Comparison of ENCODE assay signal across 12 mouse cellular contexts in the genomic region with DNA sequence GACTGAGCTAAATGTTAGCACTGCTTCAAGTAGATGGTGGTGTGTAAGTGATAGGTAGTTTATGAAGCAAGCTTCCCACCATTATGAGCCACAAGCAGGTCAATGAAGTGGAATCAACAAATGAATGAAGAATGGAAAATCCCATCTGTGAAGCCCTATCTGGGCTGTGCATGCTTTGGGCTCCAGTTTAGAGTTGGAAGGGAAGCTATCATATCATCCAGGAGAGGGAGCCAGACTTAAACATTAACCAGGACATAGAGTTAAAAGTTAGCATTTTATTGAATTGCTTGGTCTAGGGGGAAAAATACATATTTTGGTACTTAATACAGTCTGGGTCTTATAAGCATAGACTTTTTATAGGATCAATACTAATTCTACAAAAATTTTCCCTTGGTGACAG.
A peak's percentile ranks its signal among the peaks of the same experiment; 100 is the strongest.
DNase-seq lines count a peak whose midpoint lies in the region; ATAC-seq and TF ChIP-seq lines count a peak whose summit lies in the region.
"Had no signal": no experiment of that assay in that cellular context is flagged by ENCODE, and none has a peak within 500 bp of the region (broad histone marks: within the 10 kb centered on the region; RNA-seq: fewer than 3 reads in every experiment).

No protein-coding gene starts in this region.

- no peak overlapping the region for H3K4me2 ChIP-seq in forebrain, embryonic 14.5 days (ENCODE audit: low read length)
- H3K4me2 ChIP-seq in forebrain, embryonic 12.5 days: no peak overlapping the region
- H3K4me2 ChIP-seq in CH12.LX (ENCODE audit: insufficient read depth, low read depth, poor library complexity, severe bottlenecking): no peak overlapping the region
- H3K4me2 ChIP-seq: forebrain, embryonic 15.5 days; heart, embryonic 13.5 days had no signal

- peak; percentile 45 for DNase-seq in forebrain, embryonic 14.5 days (ENCODE audit: low spot score)
- no peak for DNase-seq in layer of hippocampus, adult 2 months (ENCODE audit: low spot score in 2 of 2)
- DNase-seq in layer of hippocampus, postnatal 10 days (ENCODE audit: low spot score in 2 of 2): no peak
- no peak for DNase-seq in CH12.LX (ENCODE audit: extremely low read depth)
- DNase-seq in cerebellum, adult 18-20 months: peak; percentile 40 to 46
- no peak for DNase-seq in c-Kit-positive CD71-positive TER-119-positive erythroid progenitor cells, embryonic 14.5 days (ENCODE audit: low spot score)
- DNase-seq in gastrocnemius, adult 8-10 months (ENCODE audit: low spot score in 2 of 2): no peak
- DNase-seq: adrenal gland, adult 2 months had no signal

- H3K79me2 ChIP-seq in CH12.LX (replicated peaks; ENCODE audit: control insufficient read depth, extremely low read depth, insufficient read depth, poor library complexity, severe bottlenecking): no peaks in the 10 kb centered on the region

- no peak for TF ChIP-seq EP300 in CH12.LX (IDR thresholded peaks at IDR 0.05; ENCODE audit: low read length)

- in situ Hi-C loops in CH12.LX (cut with MboI; ENCODE audit: low pct_ligation_motif_present, low pct_unique_long_range_greater_than_20kb, low sequenced_read_pairs): no loop called here

- no peak overlapping the region for H3K9ac ChIP-seq in forebrain, embryonic 14.5 days (ENCODE audit: low read length)
- no peak overlapping the region for H3K9ac ChIP-seq in forebrain, embryonic 12.5 days
- no peak overlapping the region for H3K9ac ChIP-seq in CH12.LX (ENCODE audit: insufficient read depth, low read depth)
- H3K9ac ChIP-seq: forebrain, embryonic 15.5 days; heart, embryonic 13.5 days had no signal

- no peaks in the 10 kb centered on the region for H3K9me3 ChIP-seq in forebrain, embryonic 14.5 days (replicated peaks; ENCODE audit: control insufficient read depth, low read length)
- H3K9me3 ChIP-seq in forebrain, embryonic 12.5 days: no peaks in the 10 kb centered on the region
- no peaks in the 10 kb centered on the region for H3K9me3 ChIP-seq in CH12.LX (replicated peaks; ENCODE audit: low read length)
- H3K9me3 ChIP-seq: forebrain, embryonic 15.5 days; heart, embryonic 13.5 days had no signal

- H3K36me3 ChIP-seq in forebrain, embryonic 14.5 days (ENCODE audit: control insufficient read depth, insufficient read depth, low read length): no peaks in the 10 kb centered on the region
- no peaks in the 10 kb centered on the region for H3K36me3 ChIP-seq in forebrain, embryonic 12.5 days (replicated peaks)
- H3K36me3 ChIP-seq in CH12.LX (replicated peaks in 1 of 2; ENCODE audit: control insufficient read depth in 1 of 2, insufficient read depth in 1 of 2, low read length in 1 of 2): no peaks in the 10 kb centered on the region
- H3K36me3 ChIP-seq: forebrain, embryonic 15.5 days; heart, embryonic 13.5 days had no signal

- no peak overlapping the region for H3K4me3 ChIP-seq in forebrain, embryonic 14.5 days (ENCODE audit: low read depth, low read length)
- no peak overlapping the region for H3K4me3 ChIP-seq in forebrain, embryonic 12.5 days (replicated peaks)
- no peak overlapping the region for H3K4me3 ChIP-seq in layer of hippocampus, adult 2 months
- no peak overlapping the region for H3K4me3 ChIP-seq in CH12.LX (replicated peaks in 1 of 3; ENCODE audit: low read depth in 2 of 3, low read length in 2 of 3, poor library complexity in 1 of 3)
- H3K4me3 ChIP-seq: forebrain, embryonic 15.5 days; heart, embryonic 13.5 days had no signal

- TF ChIP-seq CTCF in layer of hippocampus, adult 2 months (conservative IDR thresholded peaks at IDR 0.05): peak; percentile 83
- peak in 1 of 2 experiments; percentile 53; a peak in 2 of 4 replicates for TF ChIP-seq CTCF in CH12.LX (conservative IDR thresholded peaks at IDR 0.05 in 1 of 2, IDR thresholded peaks at IDR 0.05 in 1 of 2; ENCODE audit: low read depth in 2 of 2, low read length in 2 of 2)

- no peak for TF ChIP-seq POLR2A in CH12.LX (IDR thresholded peaks at IDR 0.05; ENCODE audit: low read depth, low read length)

- no peak for ATAC-seq in forebrain, embryonic 14.5 days
- no peak for ATAC-seq in forebrain, embryonic 12.5 days (ENCODE audit: low FRiP score)
- ATAC-seq: CD4-positive, CD25-positive, alpha-beta regulatory T cell, adult 4 months; forebrain, embryonic 15.5 days had no signal

- H3K27me3 ChIP-seq in forebrain, embryonic 14.5 days (replicated peaks; ENCODE audit: control insufficient read depth, insufficient read depth, low read length): no peaks in the 10 kb centered on the region
- H3K27me3 ChIP-seq in forebrain, embryonic 12.5 days: no peaks in the 10 kb centered on the region
- H3K27me3 ChIP-seq in CH12.LX (replicated peaks): no peaks in the 10 kb centered on the region
- H3K27me3 ChIP-seq: forebrain, embryonic 15.5 days; heart, embryonic 13.5 days had no signal

- H3K27ac ChIP-seq in forebrain, embryonic 14.5 days (ENCODE audit: low read depth, low read length): no peak overlapping the region
- H3K27ac ChIP-seq in forebrain, embryonic 12.5 days: no peak overlapping the region
- H3K27ac ChIP-seq in layer of hippocampus, adult 2 months: no peak overlapping the region
- H3K27ac ChIP-seq in CH12.LX (ENCODE audit: insufficient read depth, low read depth): no peak overlapping the region
- H3K27ac ChIP-seq: forebrain, embryonic 15.5 days; heart, embryonic 13.5 days had no signal

- peak; percentile 44 for TF ChIP-seq RAD21 in CH12.LX (IDR thresholded peaks at IDR 0.05; ENCODE audit: low read depth, low read length)

- dilution Hi-C loops in CH12.LX (cut with MboI; ENCODE audit: extremely low pct_ligation_motif_present, extremely low pct_unique_long_range_greater_than_20kb, low sequenced_read_pairs): no loop called here

- peaks cover 10% of the 10 kb centered on the region; the same call in 1 of the 2 replicates for H3K4me1 ChIP-seq in forebrain, embryonic 14.5 days (ENCODE audit: control insufficient read depth, insufficient read depth, low read length)
- no peaks in the 10 kb centered on the region for H3K4me1 ChIP-seq in forebrain, embryonic 12.5 days
- no peaks in the 10 kb centered on the region for H3K4me1 ChIP-seq in CH12.LX (ENCODE audit: control insufficient read depth in 1 of 2, insufficient read depth in 2 of 2)
- H3K4me1 ChIP-seq: heart, embryonic 13.5 days had no signal

TF ChIP-seq in CH12.LX, 34 proteins besides CTCF, POLR2A, EP300 and RAD21:
- TF ChIP-seq SMC3 (IDR thresholded peaks at IDR 0.05; ENCODE audit: low read depth, low read length) (peak; percentile 34; the same call in 1 of the 2 replicates), JUN (IDR thresholded peaks at IDR 0.05; ENCODE audit: insufficient read depth, low read depth, low read length) (no peak)

Comparison
In these comparisons a context has a peak if more than half of its experiments do, and no peak if none do; other contexts are left out.
1. DNase-seq: peak in forebrain, embryonic 14.5 days (single experiment) and cerebellum, adult 18-20 months (2 of 2); none in layer of hippocampus, adult 2 months (0 of 2), layer of hippocampus, postnatal 10 days (0 of 2), CH12.LX (single experiment), c-Kit-positive CD71-positive TER-119-positive erythroid progenitor cells, embryonic 14.5 days (single experiment) and gastrocnemius, adult 8-10 months (0 of 2).